Mouse (Mus musculus) cortical plate, adult 2 months (tissue): Measurements from ENCODE around the gene Rtkn2. TPM values are rescaled to one million over a fixed set of nuclear protein-coding genes. Genes with fewer than 3 reads are reported as not detected.
A peak's percentile ranks its signal among the peaks of the same experiment; 100 is the strongest.

Experiments used
- H3K27ac ChIP-seq: fragments of 200-500 bp; 2 replicates; pipeline ENCODE4 v1.5.1; 2012; ENCODE audit warnings: low read length, control low read depth, inconsistent platforms; ENCODE audit not compliant: insufficient read depth
- H3K4me1 ChIP-seq: fragments of 200-500 bp; 2 replicates; pipeline ENCODE4 v1.6.1; 2011; ENCODE audit warnings: low read length; ENCODE audit not compliant: control insufficient read depth, insufficient read depth
- H3K4me3 ChIP-seq: fragments of 200-500 bp; 2 replicates; pipeline ENCODE4 v1.5.1; 2011; ENCODE audit warnings: mild to moderate bottlenecking, low read length, control low read depth; ENCODE audit not compliant: insufficient read depth
- CTCF ChIP-seq: fragments of 200-500 bp; IDR thresholded peaks from 2 replicates; pipeline ENCODE4 v1.5.1; 2011; ENCODE audit warnings: mild to moderate bottlenecking, control low read depth, low read length; ENCODE audit not compliant: insufficient read depth; ENCODE audit errors: extremely low read depth
- POLR2A ChIP-seq: fragments of 200-500 bp; IDR thresholded peaks from 2 replicates; pipeline ENCODE4 v1.6.1; 2011; ENCODE audit warnings: mild to moderate bottlenecking, low read length, control low read depth; ENCODE audit not compliant: insufficient read depth; ENCODE audit errors: extremely low read depth
- polyA plus RNA-seq: library from polyadenylated mRNA; depleted of rRNA; stranded (reverse); fragments of >200 nt; gene quantifications from 2 replicates; pipeline ENCODE4 v1.2.3, GENCODE M21; 2012; rRNA removed

Rtkn2 gene
- polyA plus RNA-seq, 1 experiment = 1.8 TPM

DNA sequence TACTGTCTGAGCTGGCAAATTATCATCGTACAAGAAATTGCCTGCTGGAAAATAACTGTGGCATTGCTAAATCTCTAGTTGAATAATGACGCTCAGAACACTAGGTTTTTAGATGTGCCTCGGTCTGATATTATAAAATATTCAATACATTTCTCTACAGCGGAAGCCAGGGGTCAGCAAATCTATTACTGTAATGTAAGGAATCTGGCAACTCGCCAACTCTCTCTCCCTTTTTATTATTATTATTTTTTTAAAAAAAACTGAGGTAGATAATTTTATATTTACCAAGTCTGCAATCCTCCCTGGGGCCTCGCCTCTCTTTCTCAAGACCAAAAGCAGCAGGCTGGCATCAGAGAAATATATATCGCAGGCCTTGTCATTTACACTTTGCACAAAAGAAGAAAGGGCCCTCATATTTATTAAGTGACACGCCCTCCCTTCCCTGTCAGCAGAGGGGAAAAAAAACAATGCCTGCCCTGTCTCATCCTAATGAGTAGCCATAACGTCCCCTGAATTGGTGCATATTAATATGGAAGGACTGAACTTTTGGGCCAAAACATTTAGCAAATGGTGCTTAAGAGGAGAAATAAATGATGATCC lies 127.1 kb downstream of the Rtkn2 start:
- peaks cover 7% of the 10 kb centered on the region; the same call in 1 of the 2 replicates for H3K4me1 ChIP-seq
- H3K27ac ChIP-seq = no peak overlapping the region
- no peak for TF ChIP-seq POLR2A
- TF ChIP-seq CTCF = no peak
- H3K4me3 ChIP-seq = no peak overlapping the region

DNA sequence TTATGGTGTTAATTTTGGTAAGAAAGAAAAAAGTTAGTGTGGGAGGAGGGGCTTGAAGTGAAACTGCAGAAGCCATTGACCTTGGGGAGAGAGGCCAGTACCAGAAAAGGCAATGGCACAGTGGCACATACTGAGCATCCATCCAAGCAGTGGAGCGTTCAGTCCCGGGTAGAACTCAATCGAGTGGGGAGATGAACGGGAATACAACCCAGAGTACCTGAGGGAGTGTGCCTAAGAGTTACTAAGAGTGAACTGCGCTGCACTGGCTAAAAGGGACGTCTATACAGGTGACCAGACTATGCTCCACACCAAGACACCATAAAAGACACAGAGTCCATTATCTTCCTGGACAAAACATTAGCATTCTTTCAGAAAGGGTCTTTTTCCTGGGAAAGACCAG lies 128.3 kb downstream of the Rtkn2 start:
- Histone ChIP-seq H3K4me1 (peaks cover 7% of the 10 kb centered on the region; the same call in 1 of the 2 replicates), H3K4me3 (no peak overlapping the region), H3K27ac (peak overlapping the region; percentile 35; the same call in 1 of the 2 replicates)

More for the DNA sequence above, 128.3 kb downstream of the Rtkn2 start:
- TF ChIP-seq CTCF = no peak
- TF ChIP-seq POLR2A = no peak

Other genes starting within 250 kb of the Rtkn2 start
- gene Zfp365, start 66.9 kb upstream of the Rtkn2 start, polyA plus RNA-seq = 315 and 333 TPM in 2 replicates